Mouse (Mus musculus) lung, adult 2 months (tissue): ENCODE measurements around the gene Cd96.

Experiments used
- CTCF ChIP-seq: fragments of 200-500 bp; IDR thresholded peaks from 2 replicates; pipeline ENCODE4 v1.5.1; 2011; ENCODE audit warnings: mild to moderate bottlenecking, low read length, control low read depth; ENCODE audit not compliant: insufficient read depth
- POLR2A ChIP-seq: fragments of 200-500 bp; IDR thresholded peaks from 2 replicates; pipeline ENCODE4 v1.6.1; 2011; ENCODE audit warnings: low read depth, mild to moderate bottlenecking, control low read depth, low read length, borderline replicate concordance; ENCODE audit errors: extremely low read depth

- TF ChIP-seq POLR2A, result no peak
- TF ChIP-seq CTCF, result no peak
These were observed 45.3 kb upstream of the Cd96 start for GRCm38 (mm10) chr16:46165305-46165704.
